ENCODE assay signal across 8 mouse cellular contexts in genomic region chr12:112674132-112675011, GRCm38 (mm10). TPM values are rescaled to one million over a fixed set of nuclear protein-coding genes. Genes with fewer than 3 reads are reported as not detected.
DNase-seq lines count a peak whose midpoint lies in the region; ATAC-seq and TF ChIP-seq lines count a peak whose summit lies in the region.

Akt1 (minus strand) TSS chr12:112674884.

- H3K9me3 ChIP-seq in intestine, embryonic 16.5 days (ENCODE audit: control insufficient read depth, low read length), result no peaks in the 10 kb centered on the region
- H3K9me3 ChIP-seq in limb, embryonic 14.5 days (ENCODE audit: control insufficient read depth, low read length), result no peaks in the 10 kb centered on the region
- H3K9me3 ChIP-seq in midbrain, embryonic 14.5 days (ENCODE audit: control insufficient read depth, low read length), result no peaks in the 10 kb centered on the region
- no peaks in the 10 kb centered on the region for H3K9me3 ChIP-seq in stomach, postnatal 0 days (ENCODE audit: control insufficient read depth, low read length)

- peaks cover 12% of the 10 kb centered on the region; the same call in 1 of the 2 replicates for H3K36me3 ChIP-seq in intestine, embryonic 16.5 days (ENCODE audit: control insufficient read depth, insufficient read depth, low read length)
- peaks cover 26% of the 10 kb centered on the region for H3K36me3 ChIP-seq in limb, embryonic 14.5 days (ENCODE audit: control insufficient read depth, insufficient read depth, low read length)
- peaks cover 22% of the 10 kb centered on the region for H3K36me3 ChIP-seq in midbrain, embryonic 14.5 days (ENCODE audit: control insufficient read depth, insufficient read depth, low read length)
- 0 out of 2 replicates have a peak, but pooled peaks cover 8% of the 10 kb centered on the region for H3K36me3 ChIP-seq in stomach, postnatal 0 days (ENCODE audit: control insufficient read depth, insufficient read depth, low read length)

- peak within 1 kb of the TSS; percentile 100 for H3K9ac ChIP-seq in intestine, embryonic 16.5 days (ENCODE audit: low read depth, low read length)
- H3K9ac ChIP-seq in limb, embryonic 14.5 days (ENCODE audit: low read depth, low read length, severe bottlenecking), result peak within 1 kb of the TSS; percentile 99
- peak within 1 kb of the TSS; percentile 97 for H3K9ac ChIP-seq in midbrain, embryonic 14.5 days (replicated peaks; ENCODE audit: low read length)
- peak within 1 kb of the TSS; percentile 99 for H3K9ac ChIP-seq in stomach, postnatal 0 days (ENCODE audit: low read length)

- no peak for TF ChIP-seq CTCF in stomach, postnatal 0 days (IDR thresholded peaks at IDR 0.05; ENCODE audit: low read depth)

- TF ChIP-seq EP300 in stomach, postnatal 0 days (optimal IDR thresholded peaks at IDR 0.05), result no peak

- peaks cover 54% of the 10 kb centered on the region for H3K4me1 ChIP-seq in intestine, embryonic 16.5 days (ENCODE audit: control insufficient read depth, insufficient read depth, low read length)
- peaks cover 31% of the 10 kb centered on the region for H3K4me1 ChIP-seq in limb, embryonic 14.5 days (ENCODE audit: control insufficient read depth, insufficient read depth, low read length)
- peaks cover 37% of the 10 kb centered on the region for H3K4me1 ChIP-seq in midbrain, embryonic 14.5 days (ENCODE audit: control insufficient read depth, insufficient read depth, low read length)
- H3K4me1 ChIP-seq in stomach, postnatal 0 days (replicated peaks; ENCODE audit: control insufficient read depth, insufficient read depth), result peaks cover 18% of the 10 kb centered on the region

- peak; percentile 63 for DNase-seq in B cell, adult 2 months
- peak; percentile 76 for DNase-seq in embryo, embryonic 10.5 days (ENCODE audit: low spot score)
- DNase-seq in limb, embryonic 14.5 days (ENCODE audit: low spot score), result peak; percentile 72
- DNase-seq in midbrain, embryonic 14.5 days, result peak; percentile 76
- DNase-seq in stomach, postnatal 0 days (ENCODE audit: low spot score), result peak; percentile 77

- no peak for TF ChIP-seq POLR2A in limb, embryonic 14.5 days (IDR thresholded peaks at IDR 0.05; ENCODE audit: borderline replicate concordance, extremely low read depth, insufficient read depth, insufficient read length)

- WGBS in intestine, embryonic 16.5 days, result under 1% methylated on average over 64 of the region's 70 CpGs
- WGBS in limb, embryonic 14.5 days, result 1% methylated on average over 24 of the region's 70 CpGs
- WGBS in midbrain, embryonic 14.5 days, result under 1% methylated on average over 59 of the region's 70 CpGs
- WGBS in stomach, postnatal 0 days, result under 1% methylated on average over 39 of the region's 70 CpGs

- peak within 1 kb of the TSS; percentile 92 for H3K4me2 ChIP-seq in intestine, embryonic 16.5 days (ENCODE audit: low read depth, low read length)
- peak within 1 kb of the TSS; percentile 94 for H3K4me2 ChIP-seq in limb, embryonic 14.5 days (replicated peaks; ENCODE audit: low read depth, low read length, severe bottlenecking)
- H3K4me2 ChIP-seq in midbrain, embryonic 14.5 days (ENCODE audit: low read length), result peak within 1 kb of the TSS; percentile 95
- H3K4me2 ChIP-seq in stomach, postnatal 0 days (replicated peaks; ENCODE audit: low read depth), result peak within 1 kb of the TSS; percentile 80

- ATAC-seq in activated CD4-positive, CD25-positive, alpha-beta regulatory T cell, adult 4 months, result peak; percentile 41
- ATAC-seq in granulocyte monocyte progenitor cell, adult 5-6 weeks (replicated peaks; ENCODE audit: poor library complexity, severe bottlenecking), result peak; percentile 39
- ATAC-seq in intestine, embryonic 16.5 days, result peak; percentile 59
- peak; percentile 42 for ATAC-seq in limb, embryonic 14.5 days (ENCODE audit: low FRiP score, low read depth)
- peak; percentile 10; the same call in 1 of the 2 replicates for ATAC-seq in midbrain, embryonic 14.5 days (ENCODE audit: low FRiP score, low TSS enrichment)
- peak; percentile 14 for ATAC-seq in stomach, postnatal 0 days (ENCODE audit: low FRiP score, low TSS enrichment)

- no peaks in the 10 kb centered on the region for H3K27me3 ChIP-seq in intestine, embryonic 16.5 days (replicated peaks; ENCODE audit: control insufficient read depth, insufficient read depth, low read length)
- H3K27me3 ChIP-seq in limb, embryonic 14.5 days (ENCODE audit: control insufficient read depth, insufficient read depth, low read length), result peaks cover 13% of the 10 kb centered on the region
- peaks cover 10% of the 10 kb centered on the region; the same call in 1 of the 2 replicates for H3K27me3 ChIP-seq in midbrain, embryonic 14.5 days (ENCODE audit: control insufficient read depth, insufficient read depth, low read length)
- no peaks in the 10 kb centered on the region for H3K27me3 ChIP-seq in stomach, postnatal 0 days (ENCODE audit: control insufficient read depth, insufficient read depth, low read length)

- H3K4me3 ChIP-seq in intestine, embryonic 16.5 days (ENCODE audit: low read length), result peak within 1 kb of the TSS; percentile 98
- peak within 1 kb of the TSS; percentile 99 for H3K4me3 ChIP-seq in limb, embryonic 14.5 days (replicated peaks; ENCODE audit: low read length)
- peak within 1 kb of the TSS; percentile 94 for H3K4me3 ChIP-seq in midbrain, embryonic 14.5 days (replicated peaks; ENCODE audit: low read depth, low read length)
- peak within 1 kb of the TSS; percentile 96 for H3K4me3 ChIP-seq in stomach, postnatal 0 days (ENCODE audit: low read depth, low read length)

- peak within 1 kb of the TSS; percentile 99 for H3K27ac ChIP-seq in intestine, embryonic 16.5 days (ENCODE audit: low read length)
- peak within 1 kb of the TSS; percentile 93 for H3K27ac ChIP-seq in limb, embryonic 14.5 days (replicated peaks; ENCODE audit: low read depth, low read length)
- peak within 1 kb of the TSS; percentile 94 for H3K27ac ChIP-seq in midbrain, embryonic 14.5 days (replicated peaks; ENCODE audit: low read depth, low read length)
- peak within 1 kb of the TSS; percentile 99 for H3K27ac ChIP-seq in stomach, postnatal 0 days (replicated peaks)

RNA-seq across cellular contexts. Expression of gene Akt1, which starts in this region (rescaled TPM):
- 10 to 100 TPM; 17.3 to 23.5 TPM for polyA plus RNA-seq in activated CD4-positive, CD25-positive, alpha-beta regulatory T cell, adult 4 months (2017; shearing (Covaris generic))
- 118 and 134 TPM in 2 replicates for total RNA-seq in granulocyte monocyte progenitor cell, adult 5-6 weeks (2014; fragmentation: Nextera tagmentation)
- 73.9 and 101 TPM in 2 replicates for total RNA-seq in granulocyte monocyte progenitor cell, adult 5-6 weeks (2017)
- 56.5 and 65.5 TPM in 2 replicates for polyA plus RNA-seq in intestine, embryonic 16.5 days (2015; fragmentation: Nextera tagmentation; extraction: Ambion mirVana)
- 305 and 332 TPM in 2 replicates for polyA plus RNA-seq in limb, embryonic 14.5 days (2012; rRNA removed)
- polyA plus RNA-seq in limb, embryonic 14.5 days (2014; fragmentation: Nextera tagmentation; extraction: Ambion mirVana), result 148 and 181 TPM in 2 replicates
- 64.8 and 82.1 TPM in 2 replicates for polyA plus RNA-seq in midbrain, embryonic 14.5 days (2014; fragmentation: Nextera tagmentation; extraction: Ambion mirVana)
- 84.5 and 98.2 TPM in 2 replicates for polyA plus RNA-seq in stomach, postnatal 0 days (2015; fragmentation: Nextera tagmentation; extraction: Ambion mirVana)

Comparison
In these comparisons a context has a peak if more than half of its experiments do, and no peak if none do; other contexts are left out.
1. Peak in every context shown above with its lines: DNase-seq, ATAC-seq, H3K4me3 ChIP-seq and H3K27ac ChIP-seq.